Mouse (Mus musculus) liver, postnatal 0 days (tissue): Measurements from ENCODE around the gene Tcap. TPM values are rescaled to one million over a fixed set of nuclear protein-coding genes. Genes with fewer than 3 reads are reported as not detected.

Source experiments
- ATAC-seq: fragments of 200-750 bp; cut with Nextera tagmentation; 2 replicates; pipeline ENCODE4 v1.8.0; 2017; ENCODE audit warnings: mild to moderate bottlenecking, moderate library complexity
- DNase-seq: peaks from one replicate; pipeline ENCODE4 v3.0.0-alpha.2; 2016
- H3K27ac ChIP-seq: fragments of 300-500 bp; sonication (generic); 2 replicates; pipeline ENCODE4 v1.5.1; 2014; ENCODE audit warnings: antibody characterized with exemption, moderate library complexity, mild to moderate bottlenecking, low read depth
- H3K27me3 ChIP-seq: fragments of 300-500 bp; sonication (generic); 2 replicates; pipeline ENCODE4 v1.6.1; 2014; ENCODE audit warnings: low read length, control low read depth, mixed read lengths; ENCODE audit not compliant: insufficient read depth
- H3K36me3 ChIP-seq: fragments of 300-500 bp; sonication (generic); replicated peaks from 2 replicates; pipeline ENCODE4 v1.6.1; 2014; ENCODE audit warnings: mild to moderate bottlenecking, control low read depth, low read length, moderate library complexity, mixed read lengths; ENCODE audit not compliant: insufficient read depth
- H3K4me1 ChIP-seq: fragments of 300-500 bp; sonication (generic); 2 replicates; pipeline ENCODE4 v1.6.1; 2014; ENCODE audit warnings: antibody characterized with exemption, mild to moderate bottlenecking, control low read depth; ENCODE audit not compliant: insufficient read depth
- H3K4me2 ChIP-seq: fragments of 300-500 bp; sonication (generic); 2 replicates; pipeline ENCODE4 v1.6.1; 2014; ENCODE audit warnings: low read depth, mild to moderate bottlenecking, low read length, moderate library complexity, mixed read lengths
- H3K4me3 ChIP-seq: fragments of 300-500 bp; sonication (generic); 2 replicates; pipeline ENCODE4 v1.5.1; 2014; ENCODE audit warnings: low read depth, low read length
- H3K9ac ChIP-seq: fragments of 300-500 bp; sonication (generic); replicated peaks from 2 replicates; pipeline ENCODE4 v1.6.1; 2014; ENCODE audit warnings: mild to moderate bottlenecking, moderate library complexity
- H3K9me3 ChIP-seq: fragments of 300-500 bp; sonication (generic); 2 replicates; pipeline ENCODE4 v1.6.1; 2016; ENCODE audit warnings: mild to moderate bottlenecking, control low read depth, low read length, mixed read lengths
- CTCF ChIP-seq: sonication (generic); IDR thresholded peaks from 2 replicates; pipeline ENCODE4 v1.5.1; 2016; ENCODE audit warnings: antibody characterized with exemption, low read depth
- EP300 ChIP-seq: IDR thresholded peaks from 2 replicates; pipeline ENCODE4 v1.6.1; 2016; ENCODE audit warnings: antibody characterized with exemption, low read depth, mild to moderate bottlenecking
- whole genome bisulfite sequencing: fragments of 180-500 bp; shearing (Covaris S2); extraction: QIAGEN DNeasy Blood & Tissue Kit; methylation state at CpG from one replicate; pipeline ENCODE4 v1.1.7; 2014; ENCODE audit not compliant: insufficient replicate concordance; 5-methylcytosine and 5-hydroxymethylcytosine counted together
- polyA plus RNA-seq: library from polyadenylated mRNA; unstranded; fragments of >200 nt; fragmentation: Nextera tagmentation; extraction: Ambion mirVana; gene quantifications from 2 replicates; pipeline ENCODE4 v1.2.1, GENCODE M21; 2015

The Tcap gene
- polyA plus RNA-seq, 1 experiment from 2014 or later = 0.26 TPM

GRCm38 (mm10) chr11:98388282-98388681, 4.7 kb downstream of the Tcap start:
- DNase-seq (no peak), ATAC-seq (no peak)
- Histone ChIP-seq H3K4me2 (no peak overlapping the region), H3K27ac (no peak overlapping the region), H3K36me3 (no peaks in the 10 kb centered on the region), H3K4me3 (no peak overlapping the region), H3K9me3 (no peaks in the 10 kb centered on the region), H3K4me1 (peaks cover 15% of the 10 kb centered on the region), H3K27me3 (peaks cover 29% of the 10 kb centered on the region), H3K9ac (no peak overlapping the region)
- 73% methylated on average over 10 of the region's 10 CpGs for WGBS
- TF ChIP-seq EP300 (no peak), CTCF (no peak)

- ATAC-seq (no peak), DNase-seq (peak; percentile 55)
- H3K4me2 ChIP-seq = no peak overlapping the region
- TF ChIP-seq EP300 = no peak
- peak; percentile 76 for TF ChIP-seq CTCF
- no peak overlapping the region for H3K9ac ChIP-seq
- no peak overlapping the region for H3K27ac ChIP-seq
- no peaks in the 10 kb centered on the region for H3K9me3 ChIP-seq
- peaks cover 29% of the 10 kb centered on the region for H3K27me3 ChIP-seq
- no peak overlapping the region for H3K4me3 ChIP-seq
- no peaks in the 10 kb centered on the region for H3K36me3 ChIP-seq
- 28% methylated on average over 9 of the region's 9 CpGs for WGBS
- H3K4me1 ChIP-seq = peaks cover 25% of the 10 kb centered on the region
These were observed 5.7 kb downstream of the Tcap start for GRCm38 (mm10) chr11:98389221-98389780.

DNA sequence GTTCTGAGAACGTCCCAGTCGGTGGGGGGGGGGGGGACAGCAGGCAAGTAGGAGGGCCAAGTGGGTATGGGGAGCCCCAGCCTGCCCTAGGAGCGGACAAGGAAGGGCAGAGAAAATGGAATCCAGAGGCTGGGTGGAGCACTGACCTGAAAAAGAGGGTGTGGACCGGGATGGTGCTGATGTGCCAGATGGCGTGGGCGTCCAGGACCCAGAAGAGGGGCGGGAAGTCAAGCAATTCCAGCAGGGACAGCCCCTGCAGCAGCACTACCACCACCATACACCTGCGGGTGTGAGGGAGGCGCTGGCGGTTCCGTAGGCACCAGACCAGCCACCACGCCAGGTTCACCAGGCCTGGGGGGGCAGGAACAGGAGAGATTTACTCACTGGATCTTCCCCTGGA, 6.5 kb downstream of the Tcap start:
- ATAC-seq (no peak), DNase-seq (peak; percentile 15)
- Histone ChIP-seq H3K36me3 (no peaks in the 10 kb centered on the region), H3K4me1 (peaks cover 33% of the 10 kb centered on the region), H3K27ac (no peak overlapping the region), H3K27me3 (peaks cover 29% of the 10 kb centered on the region), H3K9ac (no peak overlapping the region), H3K4me2 (no peak overlapping the region), H3K4me3 (no peak overlapping the region), H3K9me3 (no peaks in the 10 kb centered on the region)
- 73% methylated on average over 10 of the region's 12 CpGs for WGBS
- TF ChIP-seq EP300 (no peak), CTCF (no peak)

GRCm38 (mm10) chr11:98392034-98392433, 8.4 kb downstream of the Tcap start:
- TF ChIP-seq CTCF (no peak), EP300 (no peak)
- no peaks in the 10 kb centered on the region for H3K36me3 ChIP-seq
- H3K9ac ChIP-seq = no peak overlapping the region
- H3K27ac ChIP-seq = 0 out of 2 replicates have a peak overlapping the region, but pooled peaks have one; percentile 60
- peaks cover 15% of the 10 kb centered on the region for H3K27me3 ChIP-seq
- no peak overlapping the region for H3K4me3 ChIP-seq
- H3K4me2 ChIP-seq = no peak overlapping the region
- no peaks in the 10 kb centered on the region for H3K9me3 ChIP-seq
- 56% methylated on average over 6 of the region's 8 CpGs for WGBS
- ATAC-seq (no peak), DNase-seq (peak; percentile 23)
- peaks cover 36% of the 10 kb centered on the region for H3K4me1 ChIP-seq

- Histone ChIP-seq H3K27ac (peak overlapping the region; percentile 84), H3K4me1 (peaks cover 36% of the 10 kb centered on the region), H3K27me3 (peaks cover 9% of the 10 kb centered on the region), H3K9me3 (no peaks in the 10 kb centered on the region), H3K36me3 (no peaks in the 10 kb centered on the region), H3K4me3 (no peak overlapping the region), H3K9ac (peak overlapping the region; percentile 54), H3K4me2 (peak overlapping the region; percentile 59)
- DNase-seq (peak; percentile 64), ATAC-seq (peak; percentile 74)
- WGBS = 37% methylated on average over 4 of the region's 4 CpGs
- TF ChIP-seq EP300 (no peak), CTCF (no peak)
These were observed 9.0 kb downstream of the Tcap start for GRCm38 (mm10) chr11:98392645-98393044.

- Histone ChIP-seq H3K27me3 (peaks cover 6% of the 10 kb centered on the region; the same call in 1 of the 2 replicates), H3K9ac (peak overlapping the region; percentile 54), H3K4me1 (peaks cover 36% of the 10 kb centered on the region), H3K9me3 (no peaks in the 10 kb centered on the region), H3K36me3 (no peaks in the 10 kb centered on the region), H3K4me3 (no peak overlapping the region), H3K4me2 (peak overlapping the region; percentile 59), H3K27ac (peak overlapping the region; percentile 84)
- TF ChIP-seq EP300 (peak; percentile 43; the same call in 1 of the 2 replicates), CTCF (no peak)
- ATAC-seq (peak; percentile 74), DNase-seq (peak; percentile 80)
- WGBS = 25% methylated on average over 6 of the region's 6 CpGs
These were observed 9.7 kb downstream of the Tcap start for GRCm38 (mm10) chr11:98393317-98393716.

GRCm38 (mm10) chr11:98394301-98394700, 10.7 kb downstream of the Tcap start:
- Histone ChIP-seq H3K27me3 (0 out of 2 replicates have a peak, but pooled peaks cover 4% of the 10 kb centered on the region), H3K9me3 (no peaks in the 10 kb centered on the region), H3K9ac (peak overlapping the region; percentile 34), H3K36me3 (no peaks in the 10 kb centered on the region), H3K4me3 (no peak overlapping the region), H3K4me2 (peak overlapping the region; percentile 26; the same call in 1 of the 2 replicates), H3K4me1 (peaks cover 36% of the 10 kb centered on the region), H3K27ac (peak overlapping the region; percentile 84)
- 59% methylated on average over 6 of the region's 6 CpGs for WGBS
- TF ChIP-seq CTCF (no peak), EP300 (no peak)
- ATAC-seq (no peak), DNase-seq (peak; percentile 15)
